Mouse (Mus musculus) bone marrow, adult 2 months (tissue): ENCODE measurements around the gene Cd163l1.

ENCODE experiments used
- CTCF ChIP-seq: fragments of 200-500 bp; IDR thresholded peaks from 2 replicates; pipeline ENCODE4 v1.5.1; 2011; ENCODE audit warnings: low read length, control low read depth; ENCODE audit not compliant: control insufficient read depth, insufficient read depth
- POLR2A ChIP-seq: fragments of 200-500 bp; IDR thresholded peaks from 2 replicates; pipeline ENCODE4 v1.6.1; 2011; ENCODE audit warnings: low read depth, mild to moderate bottlenecking, control low read depth, low read length, borderline replicate concordance; ENCODE audit not compliant: control insufficient read depth

DNA sequence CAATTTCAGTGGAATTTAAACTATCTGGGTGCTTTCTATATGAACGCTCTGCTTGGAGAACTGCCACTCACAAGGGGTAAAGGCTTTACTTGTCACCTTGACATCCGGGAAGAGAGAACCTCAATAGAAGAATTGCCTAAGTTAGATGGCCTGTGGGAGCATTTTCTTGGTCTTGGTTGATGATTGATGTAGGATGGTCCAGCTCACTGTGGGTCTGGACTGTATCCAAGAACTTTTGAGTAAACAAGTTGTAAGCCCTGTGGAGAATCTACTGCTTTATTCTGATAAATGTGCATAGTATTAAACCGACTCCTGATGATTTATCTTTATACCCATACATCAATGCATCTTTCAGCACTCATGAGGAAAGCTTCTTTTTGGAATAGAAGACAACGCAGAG lies 48.7 kb upstream of the Cd163l1 start:
- TF ChIP-seq CTCF = no peak
- no peak for TF ChIP-seq POLR2A
